Mouse (Mus musculus): ENCODE measurements around the gene Fundc1.

The Fundc1 gene

GRCm38 (mm10) chrX:17571621-17572459, at the start of gene Fundc1:
Fundc1 (minus strand) TSS chrX:17572325.
- in situ Hi-C loops (cut with MboI): loop anchor here (25.0 kb wide), 1 partner anchor 590 kb away; the partner anchor contains the start of gene Kdm6a

- in situ Hi-C loops (cut with MboI): no loop called here
Observed at GRCm38 (mm10) chrX:17611253-17611652, 39.1 kb upstream of the Fundc1 start.

- in situ Hi-C loops (cut with MboI): no loop called here
Observed at GRCm38 (mm10) chrX:17608763-17609162, 36.6 kb upstream of the Fundc1 start.

GRCm38 (mm10) chrX:17607668-17608067, 35.5 kb upstream of the Fundc1 start:
- in situ Hi-C loops (cut with MboI): no loop called here

GRCm38 (mm10) chrX:17593331-17593730, 21.2 kb upstream of the Fundc1 start:
- in situ Hi-C loops (cut with MboI): no loop called here

GRCm38 (mm10) chrX:17590745-17591144, 18.6 kb upstream of the Fundc1 start:
- in situ Hi-C loops (cut with MboI): no loop called here

GRCm38 (mm10) chrX:17571271-17571620, 879 bp downstream of the Fundc1 start:
- in situ Hi-C loops (cut with MboI): loop anchor here (25.0 kb wide), 1 partner anchor 591 kb away; the partner anchor contains the start of gene Kdm6a

GRCm38 (mm10) chrX:17568670-17569069, 3.5 kb downstream of the Fundc1 start:
- in situ Hi-C loops (cut with MboI): loop anchor here (25.0 kb wide), 1 partner anchor 594 kb away; the partner anchor contains the start of gene Kdm6a

GRCm38 (mm10) chrX:17565743-17566142, 6.4 kb downstream of the Fundc1 start:
- in situ Hi-C loops (cut with MboI): loop anchor here (25.0 kb wide), 1 partner anchor 597 kb away; the partner anchor contains the start of gene Kdm6a

GRCm38 (mm10) chrX:17564732-17565131, 7.4 kb downstream of the Fundc1 start:
- in situ Hi-C loops (cut with MboI): loop anchor here (25.0 kb wide), 1 partner anchor 598 kb away; the partner anchor contains the start of gene Kdm6a

- in situ Hi-C loops (cut with MboI): loop anchor here (25.0 kb wide), 1 partner anchor 604 kb away; the partner anchor contains the start of gene Kdm6a
Observed at GRCm38 (mm10) chrX:17558746-17559145, 13.4 kb downstream of the Fundc1 start.

- in situ Hi-C loops (cut with MboI): loop anchor here (25.0 kb wide), 1 partner anchor 608 kb away; the partner anchor contains the start of gene Kdm6a
Observed at GRCm38 (mm10) chrX:17554488-17554887, 17.6 kb downstream of the Fundc1 start.

- in situ Hi-C loops (cut with MboI): loop anchor here (25.0 kb wide), 1 partner anchor 611 kb away; the partner anchor contains the start of gene Kdm6a
Observed at GRCm38 (mm10) chrX:17551586-17551985, 20.5 kb downstream of the Fundc1 start.

- in situ Hi-C loops (cut with MboI): no loop called here
Observed at GRCm38 (mm10) chrX:17547143-17547806, 24.9 kb downstream of the Fundc1 start.

- in situ Hi-C loops (cut with MboI): no loop called here
Observed at GRCm38 (mm10) chrX:17544860-17545492, 27.1 kb downstream of the Fundc1 start.

- in situ Hi-C loops (cut with MboI): no loop called here
Observed at GRCm38 (mm10) chrX:17537701-17538100, 34.4 kb downstream of the Fundc1 start.

GRCm38 (mm10) chrX:17527008-17527407, 45.1 kb downstream of the Fundc1 start:
- in situ Hi-C loops (cut with MboI): no loop called here

- in situ Hi-C loops (cut with MboI): no loop called here
Observed at GRCm38 (mm10) chrX:17521221-17521716, 50.9 kb downstream of the Fundc1 start.

GRCm38 (mm10) chrX:17520086-17520485, 52.0 kb downstream of the Fundc1 start:
- in situ Hi-C loops (cut with MboI): no loop called here

GRCm38 (mm10) chrX:17514012-17514411, 58.1 kb downstream of the Fundc1 start:
- in situ Hi-C loops (cut with MboI): no loop called here

GRCm38 (mm10) chrX:17512021-17512602, 60.0 kb downstream of the Fundc1 start:
- in situ Hi-C loops (cut with MboI): no loop called here
